Mouse (Mus musculus) E14TG2a.4 (cell line): Measurements from ENCODE around the gene Fjx1.

Experiments
- CTCF ChIP-seq: conservative IDR thresholded peaks from 2 replicates; pipeline ENCODE4 v1.5.1; 2014; ENCODE audit warnings: low read length
- NANOG ChIP-seq: IDR thresholded peaks from 2 replicates; pipeline ENCODE4 v1.6.1; 2014; ENCODE audit warnings: borderline replicate concordance, low read length, mixed read lengths
- POU5F1 ChIP-seq: IDR thresholded peaks from 2 replicates; pipeline ENCODE4 v1.6.1; 2014; ENCODE audit warnings: low read length, borderline replicate concordance

GRCm38 (mm10) chr2:102406324-102407304 lies 45.7 kb downstream of the Fjx1 start:
- TF ChIP-seq CTCF = no peak
- no peak for TF ChIP-seq NANOG
- TF ChIP-seq POU5F1 = no peak
